Mouse (Mus musculus): ENCODE measurements at regions not wholly inside any gene's neighbourhood (a gene's known extent, or its start where the extent isn't known, plus 50 kb on each side); places are given as distances from the start of the nearest gene placed in this dataset.

DNA sequence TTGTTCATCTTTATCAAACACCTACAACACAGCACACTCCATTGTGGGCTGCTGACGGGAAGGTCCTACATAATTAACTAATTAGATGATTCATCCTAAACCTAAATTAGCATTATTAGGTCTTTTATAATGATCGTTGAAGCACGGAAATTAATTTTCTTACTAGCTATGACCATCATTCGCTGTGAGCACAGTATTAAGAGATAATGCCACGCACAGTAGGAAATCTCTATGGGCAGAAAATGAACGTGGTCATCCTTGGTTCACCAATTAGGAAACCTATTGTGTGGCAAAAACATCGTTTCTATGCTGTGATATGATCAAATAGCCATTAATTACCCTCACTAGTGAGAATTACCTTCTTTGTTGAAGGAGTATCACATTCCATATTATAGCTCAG lies 56.4 kb upstream of the Mbip start:
- no peak for DNase-seq

All from cerebellum, adult 18-20 months (tissue).